Mouse (Mus musculus) megakaryocyte, embryonic 14.5 days (primary cell): Measurements from ENCODE around the gene AA467197.

Experiments used
- FLI1 ChIP-seq: IDR thresholded peaks from 2 replicates; pipeline ENCODE4 v1.6.1; 2012; ENCODE audit warnings: low read length, inconsistent platforms, mixed read lengths
- GATA1 ChIP-seq: IDR thresholded peaks from 3 replicates; pipeline ENCODE4 v1.6.1; 2012; ENCODE audit warnings: mixed read lengths, low read length, inconsistent platforms, borderline replicate concordance

DNA sequence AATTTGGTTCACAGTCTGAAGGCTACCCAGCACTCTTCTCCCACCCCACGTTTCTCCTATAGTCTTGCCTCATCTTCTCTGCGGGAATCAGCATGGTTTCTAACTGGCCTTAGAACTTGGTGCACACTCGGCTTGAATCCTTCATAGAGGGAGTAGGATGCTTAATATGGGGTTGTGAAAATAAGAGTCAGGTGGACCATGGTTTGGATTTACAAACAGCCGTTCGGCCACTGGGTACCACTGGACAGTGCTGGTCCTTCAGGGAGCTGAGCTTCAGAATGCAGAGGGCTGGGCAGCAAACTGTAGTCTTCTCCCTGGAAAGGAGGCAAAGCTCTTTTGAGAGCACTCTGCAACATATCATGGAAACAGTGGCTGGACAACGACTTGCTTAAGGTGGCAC is 19.0 kb upstream of the AA467197 start:
- TF ChIP-seq FLI1: no peak
- TF ChIP-seq GATA1: no peak
